Mouse (Mus musculus) thymus, postnatal 36 days (tissue): ENCODE data around the gene Twsg1.

ENCODE experiments used
- DNase-seq, 2 experiments: peaks; one replicate each; pipeline ENCODE4 v3.0.0; 2022; ENCODE audit warnings: mixed read lengths in 2 of 2

Twsg1 gene

DNA sequence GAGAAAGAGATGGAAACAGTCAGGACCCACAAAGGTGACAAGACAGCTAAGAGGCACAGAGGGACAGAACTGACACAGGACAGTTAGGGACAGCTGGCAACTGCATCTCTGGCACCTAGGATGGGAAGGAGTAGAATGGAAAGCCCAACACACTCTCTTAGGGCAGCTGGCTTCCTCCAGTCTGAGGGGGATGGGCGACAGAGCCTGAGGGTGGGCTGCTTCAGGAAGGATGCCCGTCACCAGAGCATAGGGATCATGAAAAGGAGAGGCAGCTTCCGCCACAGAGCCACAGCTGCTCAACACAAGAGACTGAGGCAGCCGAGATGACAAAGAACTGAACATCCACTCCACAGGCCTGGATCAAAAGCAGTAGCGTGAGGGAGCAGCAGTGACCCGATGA lies 19.5 kb downstream of the Twsg1 start:
- peak in 1 of 2 experiments; percentile 27 for DNase-seq

GRCm38 (mm10) chr17:65930960-65931359 lies 20.1 kb downstream of the Twsg1 start:
- no peak for DNase-seq

- DNase-seq, result no peak
Measured at GRCm38 (mm10) chr17:65930158-65930826, 20.7 kb downstream of the Twsg1 start.

GRCm38 (mm10) chr17:65929319-65929978 lies 21.6 kb downstream of the Twsg1 start:
- DNase-seq, result peak in 1 of 2 experiments; percentile 17

- no peak for DNase-seq
Measured at GRCm38 (mm10) chr17:65927077-65927476, 23.9 kb downstream of the Twsg1 start.

- no peak for DNase-seq
Measured at GRCm38 (mm10) chr17:65924218-65924617, 26.8 kb downstream of the Twsg1 start.

GRCm38 (mm10) chr17:65921975-65922374 lies 29.1 kb downstream of the Twsg1 start:
- DNase-seq, result no peak

DNA sequence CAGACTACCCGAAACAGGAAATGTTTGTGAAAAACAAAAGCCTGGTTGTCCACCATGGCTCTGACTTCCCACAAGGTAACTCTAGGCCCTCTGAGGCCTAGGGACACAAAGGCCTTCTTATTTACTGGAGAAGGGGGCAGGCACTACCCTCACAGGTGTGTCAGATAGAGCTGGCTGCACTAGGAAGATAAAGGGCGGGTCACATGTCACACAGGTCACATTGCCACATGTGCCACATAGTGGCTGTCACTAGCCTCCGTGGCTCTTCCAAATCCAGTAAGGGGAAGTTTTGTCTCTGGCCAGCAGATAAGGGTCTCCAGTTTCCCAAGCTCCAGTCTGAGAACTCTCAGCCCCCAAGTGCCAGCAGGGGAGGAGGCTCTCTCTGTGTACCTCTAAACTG lies 31.8 kb downstream of the Twsg1 start:
- no peak for DNase-seq

DNA sequence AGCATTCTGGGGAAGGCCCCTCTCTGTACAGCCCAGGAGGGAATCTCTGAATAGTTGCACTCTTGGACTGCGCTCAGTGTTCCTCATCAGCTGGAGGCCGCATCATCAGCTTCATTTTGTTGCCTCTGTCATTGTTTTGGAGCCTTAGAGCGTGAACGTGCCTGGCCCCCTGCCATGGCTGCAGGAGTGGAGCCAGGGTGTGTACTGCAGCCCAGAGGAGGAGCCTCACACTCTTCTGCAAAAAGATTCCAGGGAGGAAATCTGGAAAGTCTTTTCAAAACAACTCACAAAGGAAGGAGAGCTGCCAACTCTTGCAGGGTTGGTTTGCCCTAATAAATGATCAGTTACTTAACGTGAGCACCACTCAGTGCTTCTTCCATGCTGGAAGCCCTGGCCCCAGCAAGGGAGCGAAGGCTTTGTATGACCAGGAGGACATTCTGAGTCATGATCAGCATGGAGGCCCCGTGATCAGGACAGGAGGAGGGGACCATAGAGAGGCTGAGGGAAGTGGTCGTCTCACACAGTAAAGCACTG lies 34.8 kb downstream of the Twsg1 start:
- DNase-seq, result no peak

DNA sequence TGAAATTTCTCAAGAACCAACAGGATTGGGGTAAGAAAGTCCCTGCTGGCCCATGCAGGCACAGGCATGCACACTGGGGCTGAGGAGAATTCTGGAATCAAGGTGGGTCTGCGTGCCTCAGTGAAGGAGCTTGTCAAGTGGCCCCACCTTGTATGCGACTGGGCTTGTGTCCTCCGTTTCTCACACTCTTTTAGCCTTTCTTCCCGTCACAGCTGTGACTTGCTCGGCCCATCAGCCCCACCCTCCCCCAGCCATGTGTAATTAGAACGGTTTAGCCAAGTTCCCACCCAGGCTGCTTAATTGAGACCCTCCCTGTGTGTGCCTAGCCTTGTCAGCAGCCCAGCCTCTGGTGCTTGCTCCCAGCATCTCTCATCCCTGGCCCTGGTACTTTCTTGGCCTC lies 36.9 kb downstream of the Twsg1 start:
- no peak for DNase-seq

DNA sequence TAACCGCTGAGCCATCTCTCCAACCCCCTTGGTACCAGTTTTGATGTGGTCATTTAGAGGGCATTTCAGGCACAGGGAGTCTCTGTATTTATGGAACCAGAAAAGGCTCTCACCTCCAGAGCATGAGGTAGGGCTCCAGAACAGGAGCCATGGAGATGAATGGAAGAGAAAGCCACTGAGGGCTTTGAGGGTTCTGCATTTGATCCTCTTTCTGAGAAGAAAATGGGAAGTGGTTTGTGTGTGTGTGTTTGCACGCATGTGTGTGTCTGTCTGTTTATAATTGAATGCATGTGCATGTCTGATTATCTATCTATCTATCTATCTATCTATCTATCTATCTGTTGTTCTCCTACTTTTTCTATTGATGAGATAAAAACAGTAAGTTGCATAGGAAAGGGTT lies 38.8 kb downstream of the Twsg1 start:
- DNase-seq, result no peak

DNA sequence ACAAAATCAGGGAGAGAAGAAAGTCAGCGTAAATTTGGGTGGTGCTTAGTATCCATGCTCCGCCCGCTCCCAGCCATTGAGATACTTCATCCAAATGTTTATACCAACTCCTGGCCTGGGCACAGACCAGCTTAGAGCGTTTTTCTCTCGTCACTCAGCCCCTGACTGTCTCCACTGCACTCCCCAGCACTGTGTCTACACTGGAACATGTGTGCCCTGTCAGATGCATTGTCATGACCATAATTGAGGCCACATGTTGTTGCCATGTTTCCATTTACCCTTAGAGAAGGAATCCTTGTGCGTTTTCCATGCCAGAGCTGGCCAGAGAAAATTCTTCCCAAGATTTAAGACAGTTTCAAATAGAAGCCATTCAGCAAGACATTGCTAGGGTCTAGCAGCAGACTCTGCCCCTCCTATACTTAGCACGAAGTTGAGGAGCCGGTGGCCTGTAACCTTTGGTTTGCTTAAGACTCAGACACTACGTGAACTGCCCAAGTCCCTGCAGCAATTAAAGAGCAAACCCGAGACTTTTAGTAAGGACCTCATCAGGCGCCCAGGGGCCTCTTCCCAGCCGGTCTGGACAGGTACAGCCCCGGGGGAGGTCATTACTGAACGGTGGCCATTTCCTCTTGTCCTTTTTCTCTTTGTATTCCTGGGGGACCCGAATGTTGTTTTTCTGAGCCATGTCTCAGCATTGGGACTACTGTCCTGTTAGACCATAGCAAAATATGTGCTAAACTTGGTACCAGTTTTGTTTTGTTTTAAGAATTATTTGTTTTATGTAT lies 39.5 kb downstream of the Twsg1 start:
- no peak for DNase-seq

GRCm38 (mm10) chr17:65908270-65908669 lies 42.8 kb downstream of the Twsg1 start:
- no peak for DNase-seq

- peak; percentile 50 to 52 for DNase-seq
Measured at GRCm38 (mm10) chr17:65906895-65907401, 44.1 kb downstream of the Twsg1 start.

DNA sequence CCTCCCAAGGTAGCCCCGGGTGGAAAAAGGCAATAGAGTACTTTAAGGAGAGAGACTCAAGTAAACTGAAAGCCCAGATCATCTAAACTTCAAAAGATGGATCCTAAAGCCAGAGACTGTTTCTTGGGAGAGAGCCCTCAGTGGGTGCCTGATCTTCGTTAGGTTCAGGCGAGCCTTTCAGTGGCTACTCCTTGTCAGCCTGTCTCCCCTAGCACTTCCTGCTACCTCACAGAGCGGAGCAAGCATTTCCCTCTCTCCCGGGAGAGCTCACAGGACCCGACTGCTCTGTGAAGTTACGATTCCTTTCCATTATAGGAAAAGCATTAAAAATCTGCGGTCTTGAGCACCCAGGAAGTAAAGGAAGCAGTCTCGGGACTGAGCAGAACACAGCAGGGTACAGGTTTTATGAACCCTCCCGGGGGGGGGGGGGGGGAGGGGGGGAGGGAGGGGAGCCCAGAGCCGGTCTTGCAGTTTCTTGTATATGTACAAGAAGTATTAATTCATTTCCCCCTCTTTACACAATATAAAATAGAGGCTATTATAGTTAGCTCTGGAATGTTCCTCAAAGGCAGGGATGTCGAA lies 44.6 kb downstream of the Twsg1 start:
- DNase-seq, result peak; percentile 19 to 22

- DNase-seq, result no peak
Measured at GRCm38 (mm10) chr17:65905241-65905640, 45.8 kb downstream of the Twsg1 start.

- no peak for DNase-seq
Measured at GRCm38 (mm10) chr17:65903826-65904225, 47.2 kb downstream of the Twsg1 start.

GRCm38 (mm10) chr17:65903011-65903410 lies 48.0 kb downstream of the Twsg1 start:
- DNase-seq, result no peak

DNA sequence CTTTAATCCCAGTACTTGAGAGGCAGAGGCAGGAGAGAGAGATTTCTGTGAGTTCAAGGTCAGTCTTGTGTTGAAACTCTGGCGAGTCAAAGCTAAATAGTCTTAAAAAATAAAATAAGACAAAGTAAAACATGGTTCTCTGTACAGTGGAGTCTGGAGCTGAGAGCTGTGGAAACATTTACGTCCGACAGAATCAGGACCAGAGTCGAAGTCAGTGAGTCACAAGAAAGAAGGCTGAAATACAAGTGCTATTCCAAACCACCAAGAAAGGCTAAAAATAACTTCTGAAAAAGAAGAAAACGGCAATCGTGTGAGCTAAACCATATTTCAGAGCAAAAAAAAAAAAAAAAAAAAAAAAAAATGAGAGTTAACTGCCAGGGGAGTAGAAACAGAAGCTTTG lies 48.7 kb downstream of the Twsg1 start:
- DNase-seq, result no peak

- no peak for DNase-seq
Measured at GRCm38 (mm10) chr17:65896016-65896415, 55.0 kb downstream of the Twsg1 start.

GRCm38 (mm10) chr17:65889476-65889875 lies 61.5 kb downstream of the Twsg1 start:
- no peak for DNase-seq

- no peak for DNase-seq
Measured at GRCm38 (mm10) chr17:65886571-65886970, 64.5 kb downstream of the Twsg1 start.
